Mouse (Mus musculus): ENCODE results near the gene Plcxd1.

DNA sequence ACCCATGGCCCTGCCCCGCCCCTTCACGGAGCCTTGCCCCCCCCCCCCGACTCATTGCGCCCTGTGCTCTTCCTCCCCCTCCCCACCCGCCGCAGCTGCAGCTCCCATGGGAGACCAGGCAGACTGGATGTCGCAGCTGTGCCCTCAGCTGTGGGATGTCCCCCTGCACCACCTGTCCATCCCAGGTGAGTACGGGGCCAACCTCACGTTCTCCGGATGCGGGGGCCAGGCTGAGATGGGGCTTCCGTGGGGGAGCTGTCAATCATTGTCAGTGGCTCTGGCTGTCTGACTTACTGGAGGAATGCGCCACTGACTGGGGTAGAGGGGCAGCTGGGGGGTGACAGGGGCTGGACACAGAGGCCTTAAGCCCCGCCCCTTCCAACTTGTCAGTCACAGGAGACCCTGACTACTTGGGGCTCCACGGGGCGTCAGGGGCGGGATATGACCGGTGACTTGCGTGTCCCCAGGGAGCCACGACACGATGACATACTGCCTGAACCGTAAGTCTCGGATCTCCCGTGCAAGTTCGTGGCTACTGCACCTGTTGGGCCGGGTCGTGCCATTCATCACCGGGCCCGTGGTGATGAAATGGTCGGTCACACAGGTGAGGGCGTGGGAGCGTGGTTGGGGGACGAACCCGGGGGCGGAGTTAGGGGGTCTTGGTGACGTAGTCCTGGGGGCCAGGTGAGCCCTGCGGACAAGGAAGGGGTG lies 1.3 kb downstream of the Plcxd1 start:
- TF ChIP-seq CTCF (IDR thresholded peaks at IDR 0.05; ENCODE audit: insufficient read depth, low read depth, low read length) (no peak), POLR2A (IDR thresholded peaks at IDR 0.05; ENCODE audit: insufficient read depth, low read depth, low read length) (no peak)
